Mouse (Mus musculus): ENCODE data around the gene Fam234b. TPM values are rescaled to one million over a fixed set of nuclear protein-coding genes. Genes with fewer than 3 reads are reported as not detected.

Fam234b gene
- polyA plus RNA-seq, 1 experiment from 2014 or later: 32.5 TPM

GRCm38 (mm10) chr6:135261124-135261523, 63.3 kb downstream of the Fam234b start:
- Histone ChIP-seq H3K4me3 (ENCODE audit: low read depth, low read length) (no peak overlapping the region), H3K4me1 (replicated peaks; ENCODE audit: control insufficient read depth, insufficient read depth, low read length) (no peaks in the 10 kb centered on the region), H3K36me3 (ENCODE audit: control insufficient read depth, insufficient read depth, low read length) (no peaks in the 10 kb centered on the region), H3K9ac (ENCODE audit: low read depth, low read length) (no peak overlapping the region), H3K27ac (ENCODE audit: low read depth, low read length) (no peak overlapping the region), H3K9me3 (ENCODE audit: control insufficient read depth, low read length) (no peaks in the 10 kb centered on the region), H3K27me3 (ENCODE audit: control insufficient read depth, insufficient read depth, low read length) (no peaks in the 10 kb centered on the region), H3K4me2 (replicated peaks; ENCODE audit: low read depth, low read length) (no peak overlapping the region)
- DNase-seq (ENCODE audit: low spot score) (no peak), ATAC-seq (ENCODE audit: low FRiP score) (no peak)
- 87% methylated on average over 9 of the region's 9 CpGs for WGBS

DNA sequence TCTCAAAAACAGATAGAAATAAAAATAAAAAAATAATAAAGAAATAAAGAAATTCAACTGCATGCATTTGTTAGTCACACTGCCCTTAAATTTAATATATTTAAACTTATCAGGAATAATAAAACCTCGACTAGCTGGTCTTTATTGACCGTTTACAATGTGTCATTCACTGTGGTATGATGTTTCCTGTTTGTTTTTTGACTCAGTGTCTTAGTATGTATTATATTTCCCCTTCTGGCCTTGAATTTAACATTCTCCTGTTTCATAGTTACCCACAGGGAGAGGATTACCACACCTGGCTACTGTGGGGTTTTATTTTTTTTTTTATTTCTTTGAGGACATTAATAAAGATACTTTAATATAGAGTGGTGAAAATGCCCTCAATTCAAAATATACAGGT, 64.8 kb downstream of the Fam234b start:
- H3K4me2 ChIP-seq (replicated peaks; ENCODE audit: low read depth, low read length): no peak overlapping the region
- H3K27me3 ChIP-seq (ENCODE audit: control insufficient read depth, insufficient read depth, low read length): no peaks in the 10 kb centered on the region
- H3K27ac ChIP-seq (ENCODE audit: low read depth, low read length): no peak overlapping the region
- ATAC-seq (ENCODE audit: low FRiP score) (no peak), DNase-seq (ENCODE audit: low spot score) (no peak)
- no peak overlapping the region for H3K4me3 ChIP-seq (ENCODE audit: low read depth, low read length)
- H3K9ac ChIP-seq (ENCODE audit: low read depth, low read length): no peak overlapping the region
- H3K4me1 ChIP-seq (replicated peaks; ENCODE audit: control insufficient read depth, insufficient read depth, low read length): no peaks in the 10 kb centered on the region
- no peaks in the 10 kb centered on the region for H3K36me3 ChIP-seq (ENCODE audit: control insufficient read depth, insufficient read depth, low read length)
- no peaks in the 10 kb centered on the region for H3K9me3 ChIP-seq (ENCODE audit: control insufficient read depth, low read length)
- 84% methylated on average over 2 of the region's 2 CpGs for WGBS

DNA sequence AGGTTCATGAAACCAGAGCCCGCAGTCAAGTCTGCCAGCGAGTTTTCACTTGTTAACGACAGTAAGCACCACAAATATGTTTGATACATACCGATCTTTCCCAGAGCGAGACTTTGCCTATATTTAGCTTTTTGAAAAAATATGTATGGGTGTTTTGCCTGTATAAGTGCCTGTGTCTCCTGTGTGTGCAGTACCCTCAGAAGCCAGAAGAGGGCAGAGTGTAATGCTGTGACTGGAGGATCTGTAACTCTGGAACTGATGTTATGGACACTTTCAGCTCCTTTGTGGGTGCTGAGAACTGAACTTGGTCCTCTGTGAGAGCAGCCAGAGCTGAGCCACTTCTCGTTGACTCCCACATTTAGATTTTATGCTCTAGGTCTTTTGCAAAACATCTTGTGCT, 66.4 kb downstream of the Fam234b start:
- no peaks in the 10 kb centered on the region for H3K27me3 ChIP-seq (ENCODE audit: control insufficient read depth, insufficient read depth, low read length)
- H3K9ac ChIP-seq (ENCODE audit: low read depth, low read length): no peak overlapping the region
- H3K4me1 ChIP-seq (replicated peaks; ENCODE audit: control insufficient read depth, insufficient read depth, low read length): no peaks in the 10 kb centered on the region
- no peaks in the 10 kb centered on the region for H3K9me3 ChIP-seq (ENCODE audit: control insufficient read depth, low read length)
- DNase-seq (ENCODE audit: low spot score) (no peak), ATAC-seq (ENCODE audit: low FRiP score) (no peak)
- WGBS: 90% methylated on average over 6 of the region's 6 CpGs
- H3K4me2 ChIP-seq (replicated peaks; ENCODE audit: low read depth, low read length): no peak overlapping the region
- no peak overlapping the region for H3K4me3 ChIP-seq (ENCODE audit: low read depth, low read length)
- no peak overlapping the region for H3K27ac ChIP-seq (ENCODE audit: low read depth, low read length)
- no peaks in the 10 kb centered on the region for H3K36me3 ChIP-seq (ENCODE audit: control insufficient read depth, insufficient read depth, low read length)

GRCm38 (mm10) chr6:135266056-135266455, 68.3 kb downstream of the Fam234b start:
- no peaks in the 10 kb centered on the region for H3K4me1 ChIP-seq (replicated peaks; ENCODE audit: control insufficient read depth, insufficient read depth, low read length)
- no peak overlapping the region for H3K27ac ChIP-seq (ENCODE audit: low read depth, low read length)
- no peak for ATAC-seq (ENCODE audit: low FRiP score)
- WGBS: 100% methylated on average over 1 of the region's 1 CpGs
- no peak overlapping the region for H3K9ac ChIP-seq (ENCODE audit: low read depth, low read length)
- no peak overlapping the region for H3K4me3 ChIP-seq (ENCODE audit: low read depth, low read length)
- no peaks in the 10 kb centered on the region for H3K9me3 ChIP-seq (ENCODE audit: control insufficient read depth, low read length)
- DNase-seq (ENCODE audit: low spot score): no peak
- H3K27me3 ChIP-seq (ENCODE audit: control insufficient read depth, insufficient read depth, low read length): no peaks in the 10 kb centered on the region
- H3K4me2 ChIP-seq (replicated peaks; ENCODE audit: low read depth, low read length): no peak overlapping the region
- H3K36me3 ChIP-seq (ENCODE audit: control insufficient read depth, insufficient read depth, low read length): no peaks in the 10 kb centered on the region

DNA sequence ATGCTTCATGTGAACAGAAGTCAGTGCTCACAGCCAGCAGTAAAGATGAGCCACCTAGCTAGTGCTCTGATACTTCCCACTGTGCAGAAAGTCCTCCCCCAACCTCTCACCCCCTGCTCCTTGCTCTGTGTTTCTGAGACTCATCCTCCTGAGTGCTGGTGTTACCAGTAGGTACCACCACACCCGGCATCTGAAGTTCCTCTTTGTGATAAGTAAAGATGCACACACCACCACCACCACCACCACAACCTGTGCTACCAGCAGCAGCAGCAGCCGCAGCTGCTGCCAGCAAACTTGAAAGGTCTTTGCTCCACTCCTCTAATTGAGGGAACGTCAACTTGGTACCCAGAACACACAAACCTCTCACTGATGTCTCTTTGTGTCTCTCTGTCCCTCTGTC, 69.4 kb downstream of the Fam234b start:
- Histone ChIP-seq H3K4me3 (ENCODE audit: low read depth, low read length) (no peak overlapping the region), H3K4me2 (replicated peaks; ENCODE audit: low read depth, low read length) (no peak overlapping the region), H3K27ac (ENCODE audit: low read depth, low read length) (no peak overlapping the region), H3K27me3 (ENCODE audit: control insufficient read depth, insufficient read depth, low read length) (no peaks in the 10 kb centered on the region), H3K36me3 (ENCODE audit: control insufficient read depth, insufficient read depth, low read length) (no peaks in the 10 kb centered on the region), H3K4me1 (replicated peaks; ENCODE audit: control insufficient read depth, insufficient read depth, low read length) (no peaks in the 10 kb centered on the region), H3K9me3 (ENCODE audit: control insufficient read depth, low read length) (no peaks in the 10 kb centered on the region), H3K9ac (ENCODE audit: low read depth, low read length) (no peak overlapping the region)
- ATAC-seq (ENCODE audit: low FRiP score): no peak
- no peak for DNase-seq (ENCODE audit: low spot score)
- WGBS: 82% methylated on average over 3 of the region's 3 CpGs

DNA sequence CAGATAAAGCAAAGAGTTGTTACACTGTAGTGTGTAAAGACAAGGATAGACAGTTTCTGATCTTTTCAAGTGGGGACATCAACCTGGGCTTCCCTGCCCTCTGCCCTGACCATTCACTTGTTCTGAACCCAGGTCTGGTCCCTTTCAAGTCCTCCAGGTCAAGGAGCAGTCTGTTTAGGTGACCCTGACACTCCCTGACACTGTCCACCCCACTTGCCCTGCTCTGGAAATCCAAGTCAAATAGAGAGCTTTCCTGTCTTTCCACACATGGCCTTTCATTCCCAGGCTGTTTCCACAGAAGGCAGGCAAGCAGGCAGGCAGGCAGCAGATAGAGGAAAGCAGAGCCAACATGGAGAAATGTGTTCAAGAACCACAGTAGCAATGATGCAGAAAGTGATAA, 70.6 kb downstream of the Fam234b start:
- Histone ChIP-seq H3K9me3 (ENCODE audit: control insufficient read depth, low read length) (no peaks in the 10 kb centered on the region), H3K36me3 (ENCODE audit: control insufficient read depth, insufficient read depth, low read length) (no peaks in the 10 kb centered on the region), H3K4me1 (replicated peaks; ENCODE audit: control insufficient read depth, insufficient read depth, low read length) (no peaks in the 10 kb centered on the region), H3K4me3 (ENCODE audit: low read depth, low read length) (no peak overlapping the region), H3K4me2 (replicated peaks; ENCODE audit: low read depth, low read length) (no peak overlapping the region), H3K27ac (ENCODE audit: low read depth, low read length) (no peak overlapping the region), H3K27me3 (ENCODE audit: control insufficient read depth, insufficient read depth, low read length) (no peaks in the 10 kb centered on the region), H3K9ac (ENCODE audit: low read depth, low read length) (no peak overlapping the region)
- no peak for ATAC-seq (ENCODE audit: low FRiP score)
- no peak for DNase-seq (ENCODE audit: low spot score)

DNA sequence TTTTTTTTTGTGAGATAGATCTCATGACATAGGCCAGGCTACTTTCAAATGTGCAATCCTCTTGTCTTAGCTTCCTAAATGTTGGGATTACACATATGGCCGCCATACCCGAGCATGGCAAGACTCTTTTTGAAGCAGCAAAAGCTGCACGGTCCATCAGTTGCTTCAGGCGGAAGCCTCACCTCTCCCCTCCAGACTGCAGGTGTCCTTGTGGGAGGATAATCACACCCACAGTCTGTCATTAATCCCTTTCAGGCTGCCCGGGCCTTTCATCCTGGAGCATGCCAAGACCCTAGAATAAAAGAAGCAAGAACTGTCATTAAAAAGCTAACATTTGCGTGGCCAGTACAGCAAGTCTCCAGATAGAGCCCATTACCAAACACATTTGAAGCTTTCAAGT, 71.8 kb downstream of the Fam234b start:
- Histone ChIP-seq H3K27me3 (ENCODE audit: control insufficient read depth, insufficient read depth, low read length) (no peaks in the 10 kb centered on the region), H3K4me1 (replicated peaks; ENCODE audit: control insufficient read depth, insufficient read depth, low read length) (no peaks in the 10 kb centered on the region), H3K36me3 (ENCODE audit: control insufficient read depth, insufficient read depth, low read length) (no peaks in the 10 kb centered on the region), H3K9ac (ENCODE audit: low read depth, low read length) (no peak overlapping the region), H3K9me3 (ENCODE audit: control insufficient read depth, low read length) (no peaks in the 10 kb centered on the region), H3K4me3 (ENCODE audit: low read depth, low read length) (no peak overlapping the region), H3K4me2 (replicated peaks; ENCODE audit: low read depth, low read length) (no peak overlapping the region), H3K27ac (ENCODE audit: low read depth, low read length) (no peak overlapping the region)
- ATAC-seq (ENCODE audit: low FRiP score): no peak
- DNase-seq (ENCODE audit: low spot score): no peak
- WGBS: 51% methylated on average over 6 of the region's 6 CpGs

- H3K4me1 ChIP-seq (replicated peaks; ENCODE audit: control insufficient read depth, insufficient read depth, low read length): no peaks in the 10 kb centered on the region
These were observed 74.0 kb downstream of the Fam234b start for GRCm38 (mm10) chr6:135271761-135272160.

DNA sequence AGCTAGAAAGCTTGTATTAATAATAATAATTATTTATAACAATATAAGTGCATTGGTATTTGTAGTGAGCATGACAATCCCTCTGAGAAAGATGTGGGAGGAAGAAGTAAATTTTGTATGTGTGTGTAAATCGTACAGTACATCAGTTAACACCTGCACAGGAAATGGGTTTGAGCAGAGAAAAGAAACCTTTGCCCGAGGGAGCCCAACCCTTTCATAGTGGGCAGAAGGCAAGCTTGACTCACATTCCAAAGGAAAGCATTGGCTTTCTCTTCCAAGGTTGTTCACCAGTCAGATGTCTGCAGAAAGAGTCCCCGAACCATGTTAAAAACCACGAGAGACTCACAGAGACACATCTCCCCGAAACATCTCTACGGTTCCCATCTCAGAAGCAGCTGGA, 75.3 kb downstream of the Fam234b start:
- ATAC-seq (ENCODE audit: low FRiP score) (no peak), DNase-seq (ENCODE audit: low spot score) (no peak)
- 91% methylated on average over 6 of the region's 6 CpGs for WGBS
- H3K4me1 ChIP-seq (replicated peaks; ENCODE audit: control insufficient read depth, insufficient read depth, low read length): no peaks in the 10 kb centered on the region
- no peaks in the 10 kb centered on the region for H3K9me3 ChIP-seq (ENCODE audit: control insufficient read depth, low read length)
- H3K9ac ChIP-seq (ENCODE audit: low read depth, low read length): no peak overlapping the region
- H3K36me3 ChIP-seq (ENCODE audit: control insufficient read depth, insufficient read depth, low read length): no peaks in the 10 kb centered on the region
- no peak overlapping the region for H3K27ac ChIP-seq (ENCODE audit: low read depth, low read length)
- H3K4me3 ChIP-seq (ENCODE audit: low read depth, low read length): no peak overlapping the region
- no peaks in the 10 kb centered on the region for H3K27me3 ChIP-seq (ENCODE audit: control insufficient read depth, insufficient read depth, low read length)
- H3K4me2 ChIP-seq (replicated peaks; ENCODE audit: low read depth, low read length): no peak overlapping the region

More at GRCm38 (mm10) chr6:135271761-135272160, 74.0 kb downstream of the Fam234b start:
- ATAC-seq (ENCODE audit: low FRiP score) (no peak), DNase-seq (ENCODE audit: low spot score) (no peak)
- Histone ChIP-seq H3K27ac (ENCODE audit: low read depth, low read length) (no peak overlapping the region), H3K36me3 (ENCODE audit: control insufficient read depth, insufficient read depth, low read length) (no peaks in the 10 kb centered on the region), H3K4me3 (ENCODE audit: low read depth, low read length) (no peak overlapping the region), H3K9ac (ENCODE audit: low read depth, low read length) (no peak overlapping the region), H3K9me3 (ENCODE audit: control insufficient read depth, low read length) (no peaks in the 10 kb centered on the region), H3K4me2 (replicated peaks; ENCODE audit: low read depth, low read length) (no peak overlapping the region), H3K27me3 (ENCODE audit: control insufficient read depth, insufficient read depth, low read length) (no peaks in the 10 kb centered on the region)
- 78% methylated on average over 2 of the region's 2 CpGs for WGBS

Data from hindbrain, embryonic 11.5 days (tissue).